Mouse (Mus musculus): ENCODE results near the gene Eml1.

GRCm38 (mm10) chr12:108414932-108415331, 44.2 kb downstream of the Eml1 start:
- TF ChIP-seq CTCF (IDR thresholded peaks at IDR 0.05; ENCODE audit: control insufficient read depth, insufficient read depth, insufficient read length) = no peak
- TF ChIP-seq USF1 (IDR thresholded peaks at IDR 0.05; ENCODE audit: low read depth) = no peak
- TF ChIP-seq MYOG (IDR thresholded peaks at IDR 0.05; ENCODE audit: control insufficient read depth, extremely low read depth, insufficient read length) = no peak
- no peak for TF ChIP-seq MYOD1 (IDR thresholded peaks at IDR 0.05; ENCODE audit: control insufficient read depth, insufficient read length, low read depth)
- TF ChIP-seq CEBPB (IDR thresholded peaks at IDR 0.05; ENCODE audit: low read depth) = no peak
- no peak for TF ChIP-seq MAX (IDR thresholded peaks at IDR 0.05)
